Mouse (Mus musculus) neural tube, embryonic 12.5 days (tissue): ENCODE data around the gene Gtf2a1l. TPM values are rescaled to one million over a fixed set of nuclear protein-coding genes. Genes with fewer than 3 reads are reported as not detected.

ENCODE experiments used
- ATAC-seq: fragments of 200-750 bp; cut with Nextera tagmentation; 2 replicates; pipeline ENCODE4 v1.8.0; 2017; ENCODE audit warnings: low read depth, mild to moderate bottlenecking, moderate TSS enrichment, moderate library complexity; ENCODE audit not compliant: low FRiP score
- H3K27ac ChIP-seq: fragments of 300-500 bp; sonication (generic); 2 replicates; pipeline ENCODE4 v1.5.1; 2016
- H3K27me3 ChIP-seq: fragments of 300-500 bp; sonication (generic); replicated peaks from 2 replicates; pipeline ENCODE4 v1.6.1; 2016; ENCODE audit warnings: mild to moderate bottlenecking
- H3K36me3 ChIP-seq: fragments of 300-500 bp; sonication (generic); 2 replicates; pipeline ENCODE4 v1.6.1; 2016; ENCODE audit warnings: mild to moderate bottlenecking
- H3K4me1 ChIP-seq: fragments of 300-500 bp; sonication (generic); 2 replicates; pipeline ENCODE4 v1.6.1; 2016
- H3K4me2 ChIP-seq: fragments of 300-500 bp; sonication (generic); replicated peaks from 2 replicates; pipeline ENCODE4 v1.6.1; 2016; ENCODE audit warnings: mild to moderate bottlenecking
- H3K4me3 ChIP-seq: fragments of 300-500 bp; sonication (generic); 2 replicates; pipeline ENCODE4 v1.5.1; 2016
- H3K9ac ChIP-seq: fragments of 300-500 bp; sonication (generic); 2 replicates; pipeline ENCODE4 v1.6.1; 2016; ENCODE audit warnings: mild to moderate bottlenecking
- H3K9me3 ChIP-seq: fragments of 300-500 bp; sonication (generic); 2 replicates; pipeline ENCODE4 v1.6.1; 2016; ENCODE audit warnings: mild to moderate bottlenecking
- WGBS: fragments of 180-500 bp; shearing (Covaris S2); methylation state at CpG from one replicate; pipeline ENCODE4 v1.1.7; 2016; 5-methylcytosine and 5-hydroxymethylcytosine counted together
- polyA plus RNA-seq: library from polyadenylated mRNA; unstranded; fragments of >200 nt; fragmentation: Nextera tagmentation; extraction: Ambion mirVana; gene quantifications from 2 replicates; pipeline ENCODE4 v1.2.1, GENCODE M21; 2016

The Gtf2a1l gene
- polyA plus RNA-seq, 1 experiment from 2014 or later, result 0.18 TPM

DNA sequence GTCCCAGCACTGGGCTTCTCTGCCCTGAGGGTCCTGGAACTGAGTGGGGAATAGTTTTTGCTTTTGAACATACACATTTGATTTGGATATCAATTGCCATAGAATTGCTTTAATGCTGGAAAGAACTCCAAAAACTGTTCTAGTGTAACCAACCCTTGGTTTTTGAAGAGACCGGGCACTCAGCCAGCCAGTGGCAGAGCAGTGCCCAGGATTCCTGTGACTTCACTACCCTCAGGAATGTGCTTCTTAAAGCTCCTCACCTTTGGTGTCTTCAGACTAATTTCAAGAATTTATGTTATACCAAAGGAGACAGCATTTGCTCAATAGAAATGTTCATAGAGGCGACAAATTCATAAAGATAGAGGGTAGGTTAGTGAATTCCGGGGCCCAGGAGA is 37.9 kb upstream of the Gtf2a1l start:
- no peak overlapping the region for H3K27ac ChIP-seq

DNA sequence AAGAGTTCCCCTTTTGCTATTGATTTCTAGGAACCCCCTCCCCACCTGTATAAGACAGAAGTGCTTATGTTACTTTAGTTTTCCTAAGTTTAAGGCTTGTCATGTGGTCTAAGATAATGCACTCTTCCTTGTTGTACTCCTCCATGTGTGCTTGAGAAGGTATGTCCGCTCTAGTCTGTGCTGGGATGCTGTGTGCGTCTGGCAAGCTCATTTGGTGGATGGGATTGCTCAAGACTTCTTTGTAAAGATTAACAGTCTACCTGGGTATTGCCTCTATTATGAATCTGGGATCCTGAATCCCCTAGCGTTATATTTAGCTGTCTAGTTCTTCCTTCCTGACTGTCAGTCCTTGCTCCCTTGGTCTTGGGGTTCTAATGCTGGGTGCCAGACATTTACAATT is 35.8 kb upstream of the Gtf2a1l start:
- peaks cover 18% of the 10 kb centered on the region for H3K4me1 ChIP-seq
- H3K4me3 ChIP-seq, result no peak overlapping the region
- H3K9me3 ChIP-seq, result no peaks in the 10 kb centered on the region
- WGBS, result 92% methylated on average over 3 of the region's 3 CpGs
- H3K9ac ChIP-seq, result no peak overlapping the region
- H3K36me3 ChIP-seq, result no peaks in the 10 kb centered on the region; the same call in 1 of the 2 replicates
- H3K27ac ChIP-seq, result no peak overlapping the region
- H3K27me3 ChIP-seq, result no peaks in the 10 kb centered on the region
- H3K4me2 ChIP-seq, result no peak overlapping the region
- no peak for ATAC-seq

More for the DNA sequence above, 37.9 kb upstream of the Gtf2a1l start:
- H3K27me3 ChIP-seq, result no peaks in the 10 kb centered on the region
- no peaks in the 10 kb centered on the region; the same call in 1 of the 2 replicates for H3K36me3 ChIP-seq
- 82% methylated on average over 3 of the region's 3 CpGs for WGBS
- H3K4me1 ChIP-seq, result peaks cover 26% of the 10 kb centered on the region
- no peak overlapping the region for H3K4me3 ChIP-seq
- H3K9me3 ChIP-seq, result no peaks in the 10 kb centered on the region
- H3K9ac ChIP-seq, result 0 out of 2 replicates have a peak overlapping the region, but pooled peaks have one; percentile 49
- H3K4me2 ChIP-seq, result no peak overlapping the region
- ATAC-seq, result no peak

- Histone ChIP-seq H3K27me3 (no peaks in the 10 kb centered on the region), H3K36me3 (no peaks in the 10 kb centered on the region; the same call in 1 of the 2 replicates), H3K4me3 (no peak overlapping the region), H3K4me2 (no peak overlapping the region), H3K9me3 (no peaks in the 10 kb centered on the region), H3K4me1 (no peaks in the 10 kb centered on the region), H3K27ac (no peak overlapping the region), H3K9ac (no peak overlapping the region)
- 82% methylated on average over 14 of the region's 14 CpGs for WGBS
- no peak for ATAC-seq
These were observed 32.4 kb upstream of the Gtf2a1l start for GRCm38 (mm10) chr17:88636076-88636475.

DNA sequence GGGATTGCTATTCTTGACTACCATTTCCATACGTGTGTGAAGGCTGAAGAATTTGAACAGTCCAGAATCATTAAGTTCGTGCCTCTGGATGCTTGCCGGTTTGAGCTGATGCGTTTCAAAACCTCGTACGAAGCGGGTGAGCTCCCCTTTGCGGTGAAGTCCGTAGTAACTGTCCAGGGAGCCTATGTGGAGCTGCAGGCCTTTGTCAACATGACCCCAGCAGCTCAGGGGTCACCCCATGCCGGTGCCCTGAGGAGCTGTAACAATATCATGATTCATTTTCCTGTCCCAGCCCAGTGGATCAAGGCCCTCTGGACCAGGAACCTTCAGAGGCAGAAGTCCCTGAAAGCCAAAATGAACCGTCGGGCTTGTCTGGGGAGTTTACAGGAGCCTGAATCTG is 31.9 kb upstream of the Gtf2a1l start:
- Histone ChIP-seq H3K27ac (no peak overlapping the region), H3K4me3 (no peak overlapping the region), H3K9me3 (no peaks in the 10 kb centered on the region), H3K9ac (no peak overlapping the region), H3K27me3 (no peaks in the 10 kb centered on the region), H3K4me2 (no peak overlapping the region), H3K36me3 (no peaks in the 10 kb centered on the region; the same call in 1 of the 2 replicates), H3K4me1 (no peaks in the 10 kb centered on the region)
- 40% methylated on average over 12 of the region's 12 CpGs for WGBS
- ATAC-seq, result no peak

GRCm38 (mm10) chr17:88641012-88641411 is 27.4 kb upstream of the Gtf2a1l start:
- H3K36me3 ChIP-seq, result no peaks in the 10 kb centered on the region
- no peak overlapping the region for H3K4me3 ChIP-seq
- no peaks in the 10 kb centered on the region for H3K9me3 ChIP-seq
- H3K9ac ChIP-seq, result no peak overlapping the region
- ATAC-seq, result peak; percentile 29; the same call in 1 of the 2 replicates
- no peak overlapping the region for H3K4me2 ChIP-seq
- H3K27me3 ChIP-seq, result no peaks in the 10 kb centered on the region
- H3K27ac ChIP-seq, result no peak overlapping the region
- no peaks in the 10 kb centered on the region for H3K4me1 ChIP-seq
- 26% methylated on average over 6 of the region's 6 CpGs for WGBS

- Histone ChIP-seq H3K9me3 (no peaks in the 10 kb centered on the region), H3K4me3 (no peak overlapping the region), H3K36me3 (no peaks in the 10 kb centered on the region), H3K9ac (no peak overlapping the region), H3K4me2 (no peak overlapping the region), H3K27me3 (no peaks in the 10 kb centered on the region), H3K27ac (no peak overlapping the region), H3K4me1 (no peaks in the 10 kb centered on the region)
- ATAC-seq, result no peak
- 90% methylated on average over 8 of the region's 8 CpGs for WGBS
These were observed 26.6 kb upstream of the Gtf2a1l start for GRCm38 (mm10) chr17:88641836-88642235.

GRCm38 (mm10) chr17:88644876-88645275 is 23.6 kb upstream of the Gtf2a1l start:
- Histone ChIP-seq H3K9ac (no peak overlapping the region), H3K4me1 (no peaks in the 10 kb centered on the region), H3K4me3 (no peak overlapping the region), H3K36me3 (no peaks in the 10 kb centered on the region), H3K27ac (no peak overlapping the region), H3K9me3 (no peaks in the 10 kb centered on the region), H3K4me2 (no peak overlapping the region), H3K27me3 (no peaks in the 10 kb centered on the region)
- ATAC-seq, result no peak
- WGBS, result 92% methylated on average over 7 of the region's 7 CpGs

GRCm38 (mm10) chr17:88645299-88645698 is 23.2 kb upstream of the Gtf2a1l start:
- WGBS, result 92% methylated on average over 11 of the region's 11 CpGs

DNA sequence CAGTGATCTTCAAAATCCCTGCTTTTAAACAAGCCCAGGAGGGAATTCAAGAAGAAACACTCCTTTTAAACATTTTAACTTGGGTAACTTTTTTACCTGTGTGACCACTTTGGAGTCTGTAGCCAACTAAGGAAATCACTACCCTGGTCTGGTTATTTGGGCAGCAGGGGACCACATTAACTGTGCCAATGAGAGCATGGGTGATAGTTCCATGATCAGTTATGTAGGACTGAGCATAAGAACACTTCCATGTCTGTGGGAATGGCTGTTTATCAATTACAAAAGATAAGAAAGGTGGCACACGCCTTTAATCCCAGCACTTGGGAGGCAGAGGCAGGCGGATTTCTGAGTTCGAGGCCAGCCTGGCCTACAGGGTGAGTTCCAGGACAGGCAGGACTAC is 21.3 kb upstream of the Gtf2a1l start:
- Histone ChIP-seq H3K27ac (no peak overlapping the region), H3K9ac (no peak overlapping the region), H3K4me2 (no peak overlapping the region), H3K4me1 (no peaks in the 10 kb centered on the region), H3K9me3 (no peaks in the 10 kb centered on the region), H3K36me3 (no peaks in the 10 kb centered on the region), H3K27me3 (no peaks in the 10 kb centered on the region), H3K4me3 (no peak overlapping the region)
- no peak for ATAC-seq
- WGBS, result 92% methylated on average over 3 of the region's 3 CpGs

More at GRCm38 (mm10) chr17:88645299-88645698, 23.2 kb upstream of the Gtf2a1l start:
- no peaks in the 10 kb centered on the region for H3K27me3 ChIP-seq
- H3K27ac ChIP-seq, result no peak overlapping the region
- no peaks in the 10 kb centered on the region for H3K36me3 ChIP-seq
- no peak overlapping the region for H3K9ac ChIP-seq
- H3K4me1 ChIP-seq, result no peaks in the 10 kb centered on the region
- no peaks in the 10 kb centered on the region for H3K9me3 ChIP-seq
- H3K4me2 ChIP-seq, result no peak overlapping the region
- no peak overlapping the region for H3K4me3 ChIP-seq
- ATAC-seq, result no peak

- H3K9ac ChIP-seq, result no peak overlapping the region
- H3K27me3 ChIP-seq, result no peaks in the 10 kb centered on the region
- H3K4me3 ChIP-seq, result no peak overlapping the region
- H3K4me2 ChIP-seq, result no peak overlapping the region
- WGBS, result 5% methylated on average over 9 of the region's 9 CpGs
- no peaks in the 10 kb centered on the region for H3K4me1 ChIP-seq
- no peaks in the 10 kb centered on the region for H3K9me3 ChIP-seq
- no peaks in the 10 kb centered on the region for H3K36me3 ChIP-seq
- no peak overlapping the region for H3K27ac ChIP-seq
- peak; percentile 34; the same call in 1 of the 2 replicates for ATAC-seq
These were observed 16.4 kb upstream of the Gtf2a1l start for GRCm38 (mm10) chr17:88652010-88652409.

DNA sequence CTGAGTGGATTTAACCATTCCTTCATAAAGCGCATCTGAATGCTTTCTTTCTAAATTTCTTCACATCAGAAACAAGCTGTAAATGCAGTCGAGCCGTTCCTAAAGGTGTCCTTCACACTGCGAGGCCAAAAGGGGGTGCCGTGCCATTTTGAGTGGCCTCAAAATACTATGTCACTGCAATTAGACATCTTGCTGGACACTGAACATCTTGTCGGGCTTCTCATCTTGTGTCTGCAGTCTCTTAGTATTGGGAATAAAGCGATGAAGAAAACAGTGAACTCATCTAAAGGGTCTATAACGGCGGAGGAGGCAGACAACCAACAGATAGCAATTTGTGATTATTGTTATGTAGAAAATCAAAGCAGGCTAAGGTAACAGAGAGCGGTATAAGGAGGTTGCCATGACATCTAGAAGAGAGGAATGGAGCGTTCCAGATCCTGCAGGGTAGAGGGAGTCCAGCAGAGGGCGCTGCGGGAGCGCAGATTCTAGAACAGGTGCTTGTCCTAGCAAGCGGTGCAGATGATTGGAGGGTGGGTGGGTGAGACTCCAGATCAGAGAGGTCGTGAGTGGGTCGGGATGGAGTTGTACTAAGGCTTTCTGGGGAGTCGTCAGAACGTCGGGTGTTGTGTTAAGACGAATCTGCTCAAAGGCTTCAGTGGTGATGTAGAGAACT is 15.6 kb upstream of the Gtf2a1l start:
- Histone ChIP-seq H3K4me3 (no peak overlapping the region), H3K9me3 (no peaks in the 10 kb centered on the region), H3K36me3 (no peaks in the 10 kb centered on the region), H3K9ac (no peak overlapping the region), H3K4me2 (peak overlapping the region; percentile 19; the same call in 1 of the 2 replicates), H3K4me1 (no peaks in the 10 kb centered on the region), H3K27me3 (no peaks in the 10 kb centered on the region), H3K27ac (no peak overlapping the region)
- peak; percentile 80 for ATAC-seq
- 20% methylated on average over 21 of the region's 21 CpGs for WGBS

DNA sequence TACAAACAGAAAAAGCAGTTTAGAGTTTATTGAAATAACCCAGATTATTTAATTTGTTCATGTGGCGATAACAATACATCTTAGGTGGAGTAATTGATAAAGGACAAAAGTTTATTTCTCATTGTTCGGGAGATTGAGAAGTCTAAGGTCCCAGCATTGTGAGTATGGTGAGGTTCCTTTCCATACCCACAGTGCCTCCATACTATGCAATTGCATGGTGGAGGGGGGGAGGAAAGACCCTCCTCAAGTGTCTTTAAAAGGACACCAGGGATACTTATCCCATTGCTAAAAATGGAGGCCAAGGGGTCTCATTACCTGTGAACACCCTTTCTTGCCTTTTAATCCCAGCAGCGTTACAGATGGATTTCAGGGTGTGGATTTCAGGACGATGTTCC is 15.1 kb upstream of the Gtf2a1l start:
- no peak overlapping the region for H3K9ac ChIP-seq
- WGBS, result 83% methylated on average over 4 of the region's 4 CpGs
- H3K27me3 ChIP-seq, result no peaks in the 10 kb centered on the region
- H3K36me3 ChIP-seq, result no peaks in the 10 kb centered on the region
- H3K9me3 ChIP-seq, result no peaks in the 10 kb centered on the region
- no peak overlapping the region for H3K27ac ChIP-seq
- ATAC-seq, result peak; percentile 51; the same call in 1 of the 2 replicates
- no peak overlapping the region for H3K4me3 ChIP-seq
- H3K4me2 ChIP-seq, result no peak overlapping the region
- H3K4me1 ChIP-seq, result no peaks in the 10 kb centered on the region

DNA sequence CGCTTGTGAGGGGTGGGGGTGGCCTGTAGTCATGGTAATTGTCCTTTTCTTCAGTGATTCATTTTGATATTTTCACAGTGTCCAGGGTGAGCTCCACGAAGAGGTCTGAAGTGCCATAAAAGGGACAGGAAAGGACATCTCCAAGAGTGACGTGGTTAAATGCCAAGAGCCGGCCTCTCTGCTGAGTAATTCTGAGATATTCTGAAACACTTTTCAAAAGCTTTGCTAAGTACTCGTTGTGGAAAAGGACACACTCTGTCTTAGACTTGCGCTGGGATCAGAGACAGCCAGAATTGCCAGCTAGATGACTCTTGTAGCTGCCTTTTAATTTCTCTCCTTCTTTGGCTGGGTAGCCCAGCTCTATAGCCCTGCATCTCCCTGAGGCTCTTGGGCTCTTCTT is 9.9 kb upstream of the Gtf2a1l start:
- H3K4me2 ChIP-seq, result no peak overlapping the region
- 82% methylated on average over 6 of the region's 6 CpGs for WGBS
- H3K27ac ChIP-seq, result no peak overlapping the region
- no peak for ATAC-seq
- H3K36me3 ChIP-seq, result no peaks in the 10 kb centered on the region
- H3K27me3 ChIP-seq, result no peaks in the 10 kb centered on the region
- H3K4me3 ChIP-seq, result no peak overlapping the region
- H3K9me3 ChIP-seq, result no peaks in the 10 kb centered on the region
- no peak overlapping the region for H3K9ac ChIP-seq
- H3K4me1 ChIP-seq, result no peaks in the 10 kb centered on the region
